Mouse (Mus musculus) T-helper 1 cell (primary cell): ENCODE data around the gene Nell2.
"Not testable (repeated sequence)": the region's sequence is repeated elsewhere in the genome, so short reads cannot be mapped to it uniquely, and the experiment has no call there.

Experiments
- in situ Hi-C: fragments of 300-600 bp; cut with MboI, MseI; formaldehyde crosslinking; loops from one replicate; pipeline ENCODE4 v1.15.1; 2025; ENCODE audit warnings: high pct_unique_total_duplicates

Nell2 gene

GRCm38 (mm10) chr15:95527948-95528861 is at the start of gene Nell2:
Gene Nell2 (minus strand): TSS chr15:95528559.
- in situ Hi-C loops = no loop called here

- in situ Hi-C loops = loop anchor here (5.0 kb wide), 1 partner anchor 807 kb away; no protein-coding TSS in a partner anchor
These were observed 46.3 kb upstream of the Nell2 start for GRCm38 (mm10) chr15:95574661-95575060.

GRCm38 (mm10) chr15:95569606-95570005 is 41.2 kb upstream of the Nell2 start:
- in situ Hi-C loops = no loop called here

- in situ Hi-C loops = no loop called here
These were observed 36.8 kb upstream of the Nell2 start for GRCm38 (mm10) chr15:95565160-95565559.

- in situ Hi-C loops = no loop called here
These were observed 32.9 kb upstream of the Nell2 start for GRCm38 (mm10) chr15:95561303-95561702.

GRCm38 (mm10) chr15:95550011-95550410 is 21.7 kb upstream of the Nell2 start:
- in situ Hi-C loops = no loop called here

GRCm38 (mm10) chr15:95542632-95543031 is 14.3 kb upstream of the Nell2 start:
- in situ Hi-C loops = no loop called here

- in situ Hi-C loops = no loop called here
These were observed 8.4 kb upstream of the Nell2 start for GRCm38 (mm10) chr15:95536724-95537123.

- in situ Hi-C loops = no loop called here
These were observed 7.9 kb upstream of the Nell2 start for GRCm38 (mm10) chr15:95536230-95536629.

GRCm38 (mm10) chr15:95534644-95535043 is 6.3 kb upstream of the Nell2 start:
- in situ Hi-C loops = no loop called here

- in situ Hi-C loops = no loop called here
These were observed 855 bp downstream of the Nell2 start for GRCm38 (mm10) chr15:95527461-95527947.

GRCm38 (mm10) chr15:95526626-95527411 is 1.5 kb downstream of the Nell2 start:
- in situ Hi-C loops = no loop called here

- in situ Hi-C loops = no loop called here
These were observed 2.4 kb downstream of the Nell2 start for GRCm38 (mm10) chr15:95525997-95526396.

GRCm38 (mm10) chr15:95518204-95518603 is 10.2 kb downstream of the Nell2 start:
- in situ Hi-C loops = no loop called here

- in situ Hi-C loops = not testable (repeated sequence)
These were observed 15.1 kb downstream of the Nell2 start for GRCm38 (mm10) chr15:95513306-95513705.

GRCm38 (mm10) chr15:95495666-95496065 is 32.7 kb downstream of the Nell2 start:
- in situ Hi-C loops = no loop called here

- in situ Hi-C loops = no loop called here
These were observed 33.2 kb downstream of the Nell2 start for GRCm38 (mm10) chr15:95495193-95495592.

GRCm38 (mm10) chr15:95492201-95492600 is 36.2 kb downstream of the Nell2 start:
- in situ Hi-C loops = no loop called here

GRCm38 (mm10) chr15:95489174-95489573 is 39.2 kb downstream of the Nell2 start:
- in situ Hi-C loops = no loop called here

- in situ Hi-C loops = no loop called here
These were observed 40.4 kb downstream of the Nell2 start for GRCm38 (mm10) chr15:95487961-95488360.

- in situ Hi-C loops = no loop called here
These were observed 46.4 kb downstream of the Nell2 start for GRCm38 (mm10) chr15:95482002-95482401.

- in situ Hi-C loops = no loop called here
These were observed 46.8 kb downstream of the Nell2 start for GRCm38 (mm10) chr15:95481585-95481984.
